In genomic region chr12:68601366-68601765, GRCm38 (mm10) we compare ENCODE assay signal across 28 mouse cellular contexts.
"Had no signal": no experiment of that assay in that cellular context is flagged by ENCODE, and none has a peak within 500 bp of the region (broad histone marks: within the 10 kb centered on the region; RNA-seq: fewer than 3 reads in every experiment).

No protein-coding gene starts in this region.

- DNase-seq: left cerebral cortex, postnatal 4 days; liver; liver, embryonic 13.5 days; liver, postnatal 0 days; lung, adult 18-20 months; lung, adult 2 months; lung, embryonic 14.5 days; lung, postnatal 10 days; lung, postnatal 14 days; lung, postnatal 36 days; lung, postnatal 4 days; midbrain, embryonic 14.5 days had no signal

- H3K4me1 ChIP-seq: limb, embryonic 12.5 days; limb, embryonic 13.5 days; limb, embryonic 15.5 days; liver, embryonic 12.5 days; liver, embryonic 13.5 days; liver, embryonic 15.5 days; megakaryocyte, embryonic 14.5 days had no signal

- H3K36me3 ChIP-seq: limb, embryonic 10.5 days; limb, embryonic 12.5 days; limb, embryonic 13.5 days; limb, embryonic 15.5 days; liver, embryonic 12.5 days; liver, embryonic 13.5 days; liver, embryonic 15.5 days; lung, embryonic 15.5 days; midbrain, embryonic 10.5 days; midbrain, embryonic 12.5 days; midbrain, embryonic 13.5 days; midbrain, embryonic 15.5 days; neural tube, embryonic 12.5 days had no signal

- H3K4me3 ChIP-seq: limb, embryonic 10.5 days; limb, embryonic 12.5 days; limb, embryonic 13.5 days; limb, embryonic 15.5 days; liver, embryonic 12.5 days; liver, embryonic 13.5 days; liver, embryonic 15.5 days; lung, embryonic 15.5 days; megakaryocyte, embryonic 14.5 days; midbrain, embryonic 10.5 days; midbrain, embryonic 12.5 days; midbrain, embryonic 13.5 days; midbrain, embryonic 15.5 days; myocyte; neural tube, embryonic 12.5 days had no signal

- H3K27ac ChIP-seq: limb, embryonic 10.5 days; limb, embryonic 12.5 days; limb, embryonic 13.5 days; limb, embryonic 15.5 days; liver, embryonic 12.5 days; liver, embryonic 13.5 days; liver, embryonic 14.5 days; liver, embryonic 15.5 days; lung, embryonic 15.5 days; macrophage; midbrain, embryonic 12.5 days; midbrain, embryonic 13.5 days; midbrain, embryonic 15.5 days; neural tube, embryonic 12.5 days had no signal

- H3K27me3 ChIP-seq: limb, embryonic 12.5 days; limb, embryonic 13.5 days; limb, embryonic 15.5 days; liver, embryonic 12.5 days; liver, embryonic 13.5 days; liver, embryonic 15.5 days; lung, embryonic 15.5 days; megakaryocyte, embryonic 14.5 days; midbrain, embryonic 12.5 days; midbrain, embryonic 13.5 days; midbrain, embryonic 15.5 days; neural tube, embryonic 12.5 days had no signal
